Mouse (Mus musculus) stomach, postnatal 0 days (tissue): ENCODE measurements around the gene Skida1. TPM values are rescaled to one million over a fixed set of nuclear protein-coding genes. Genes with fewer than 3 reads are reported as not detected.

ENCODE experiments used
- ATAC-seq: fragments of 200-750 bp; cut with Nextera tagmentation; 2 replicates; pipeline ENCODE4 v1.8.0; 2017; ENCODE audit not compliant: low FRiP score, low TSS enrichment
- DNase-seq: peaks from one replicate; pipeline ENCODE4 v3.0.0-alpha.2; 2016; ENCODE audit warnings: low spot score
- H3K27ac ChIP-seq: fragments of 300-500 bp; sonication (generic); replicated peaks from 2 replicates; pipeline ENCODE4 v1.5.1; 2014; ENCODE audit warnings: mild to moderate bottlenecking, control low read depth
- H3K27me3 ChIP-seq: fragments of 300-500 bp; sonication (generic); 2 replicates; pipeline ENCODE4 v1.6.1; 2014; ENCODE audit warnings: low read length; ENCODE audit not compliant: control insufficient read depth, insufficient read depth
- H3K36me3 ChIP-seq: fragments of 300-500 bp; sonication (generic); 2 replicates; pipeline ENCODE4 v1.6.1; 2014; ENCODE audit warnings: low read length, mixed read lengths; ENCODE audit not compliant: control insufficient read depth, insufficient read depth
- H3K4me1 ChIP-seq: fragments of 300-500 bp; sonication (generic); replicated peaks from 2 replicates; pipeline ENCODE4 v1.6.1; 2014; ENCODE audit warnings: antibody characterized with exemption; ENCODE audit not compliant: control insufficient read depth, insufficient read depth
- H3K4me2 ChIP-seq: fragments of 300-500 bp; sonication (generic); replicated peaks from 2 replicates; pipeline ENCODE4 v1.6.1; 2014; ENCODE audit warnings: low read depth, mild to moderate bottlenecking, control low read depth, moderate library complexity
- H3K4me3 ChIP-seq: fragments of 300-500 bp; sonication (generic); 2 replicates; pipeline ENCODE4 v1.5.1; 2014; ENCODE audit warnings: low read depth, low read length, control low read depth
- H3K9ac ChIP-seq: fragments of 300-500 bp; sonication (generic); 2 replicates; pipeline ENCODE4 v1.6.1; 2014; ENCODE audit warnings: mild to moderate bottlenecking, low read length, control low read depth, mixed read lengths
- H3K9me3 ChIP-seq: fragments of 300-500 bp; sonication (generic); 2 replicates; pipeline ENCODE4 v1.6.1; 2016; ENCODE audit warnings: low read length; ENCODE audit not compliant: control insufficient read depth
- CTCF ChIP-seq: IDR thresholded peaks from 2 replicates; pipeline ENCODE4 v1.5.1; 2016; ENCODE audit warnings: antibody characterized with exemption, low read depth, mild to moderate bottlenecking, moderate library complexity
- EP300 ChIP-seq: optimal IDR thresholded peaks from 2 replicates; pipeline ENCODE3; 2016; ENCODE audit warnings: antibody characterized with exemption
- WGBS: fragments of 180-500 bp; shearing (Covaris S2); extraction: QIAGEN DNeasy Blood & Tissue Kit; methylation state at CpG from one replicate; pipeline ENCODE4 v1.1.7; 2014; 5-methylcytosine and 5-hydroxymethylcytosine counted together
- microRNA-seq: library from miRNA; unstranded; fragments of <30 nt; microRNA quantifications from one replicate; pipeline ENCODE4, GENCODE M21; 2016
- polyA plus RNA-seq: library from polyadenylated mRNA; unstranded; fragments of >200 nt; fragmentation: Nextera tagmentation; extraction: Ambion mirVana; gene quantifications from 2 replicates; pipeline ENCODE4 v1.2.1, GENCODE M21; 2015

Skida1 gene
- polyA plus RNA-seq, 1 experiment from 2014 or later = 1.9 TPM

- peak; percentile 23 for DNase-seq
These were observed 43.7 kb downstream of the Skida1 start for GRCm38 (mm10) chr2:18005137-18005536.

GRCm38 (mm10) chr2:18004286-18004685, 44.6 kb downstream of the Skida1 start:
- no peak overlapping the region for H3K4me3 ChIP-seq
- H3K27ac ChIP-seq = no peak overlapping the region
- no peaks in the 10 kb centered on the region for H3K4me1 ChIP-seq
- no peaks in the 10 kb centered on the region for H3K9me3 ChIP-seq
- 52% methylated on average over 4 of the region's 4 CpGs for WGBS
- ATAC-seq = no peak
- H3K9ac ChIP-seq = no peak overlapping the region
- no peak overlapping the region for H3K4me2 ChIP-seq
- H3K36me3 ChIP-seq = no peaks in the 10 kb centered on the region
- DNase-seq = no peak
- TF ChIP-seq EP300 (no peak), CTCF (no peak)
- no peaks in the 10 kb centered on the region for H3K27me3 ChIP-seq

More at GRCm38 (mm10) chr2:18005137-18005536, 43.7 kb downstream of the Skida1 start:
- TF ChIP-seq CTCF (no peak), EP300 (no peak)
- Histone ChIP-seq H3K27me3 (no peaks in the 10 kb centered on the region), H3K27ac (no peak overlapping the region), H3K4me2 (0 out of 2 replicates have a peak overlapping the region, but pooled peaks have one; percentile 2), H3K4me1 (no peaks in the 10 kb centered on the region), H3K36me3 (no peaks in the 10 kb centered on the region), H3K9me3 (no peaks in the 10 kb centered on the region), H3K9ac (no peak overlapping the region), H3K4me3 (no peak overlapping the region)
- no peak for ATAC-seq
- 33% methylated on average over 8 of the region's 8 CpGs for WGBS

GRCm38 (mm10) chr2:18002306-18002705, 46.5 kb downstream of the Skida1 start:
- 86% methylated on average over 3 of the region's 3 CpGs for WGBS
- no peaks in the 10 kb centered on the region for H3K27me3 ChIP-seq
- no peaks in the 10 kb centered on the region for H3K36me3 ChIP-seq
- no peak overlapping the region for H3K4me2 ChIP-seq
- no peak for TF ChIP-seq CTCF
- no peak for TF ChIP-seq EP300
- no peak overlapping the region for H3K27ac ChIP-seq
- ATAC-seq = no peak
- no peaks in the 10 kb centered on the region for H3K4me1 ChIP-seq
- no peak overlapping the region for H3K9ac ChIP-seq
- no peak overlapping the region for H3K4me3 ChIP-seq
- DNase-seq = no peak
- H3K9me3 ChIP-seq = no peaks in the 10 kb centered on the region

- Histone ChIP-seq H3K27me3 (no peaks in the 10 kb centered on the region), H3K4me3 (no peak within 1 kb of the TSS), H3K4me2 (no peak within 1 kb of the TSS), H3K4me1 (no peaks in the 10 kb centered on the region), H3K27ac (no peak within 1 kb of the TSS), H3K9me3 (no peaks in the 10 kb centered on the region), H3K9ac (no peak within 1 kb of the TSS), H3K36me3 (no peaks in the 10 kb centered on the region)
- DNase-seq (no peak), ATAC-seq (no peak)
- no peak for TF ChIP-seq EP300
- no peak for TF ChIP-seq CTCF
These were observed 52.0 kb downstream of the Skida1 start, which contains the start of gene H2al2a for GRCm38 (mm10) chr2:17996858-17997257. Gene H2al2a (minus strand): TSS chr2:17996958.

Small RNAs within 50 kb of the gene (microRNA-seq; reads per million reads assigned to microRNA genes)
- gene Mir7655 = 2.6 reads per million

Other genes starting within 250 kb of the Skida1 start
- not detected in 2 replicates for gene H2al2a, start 52.1 kb downstream of the Skida1 start, polyA plus RNA-seq
- gene A930004D18Rik, start 11.3 kb downstream of the Skida1 start, polyA plus RNA-seq = 7.5 and 9.4 TPM in 2 replicates
- gene Mllt10, start 6.2 kb upstream of the Skida1 start, polyA plus RNA-seq = 25.9 and 27.4 TPM in 2 replicates